Mouse (Mus musculus) heart, embryonic 11.5 days (tissue): ENCODE data around the gene Tm9sf3. TPM values are rescaled to one million over a fixed set of nuclear protein-coding genes. Genes with fewer than 3 reads are reported as not detected.
A peak's percentile ranks its signal among the peaks of the same experiment; 100 is the strongest.

Experiments used
- ATAC-seq: fragments of 200-750 bp; cut with Nextera tagmentation; replicated peaks from 2 replicates; pipeline ENCODE4 v1.8.0; 2017; ENCODE audit warnings: moderate library complexity; ENCODE audit not compliant: insufficient number of reproducible peaks, low FRiP score, low TSS enrichment
- H3K27ac ChIP-seq: fragments of 300-500 bp; sonication (generic); 2 replicates; pipeline ENCODE4 v1.5.1; 2014; ENCODE audit warnings: mild to moderate bottlenecking, low read depth, low read length
- H3K27me3 ChIP-seq: fragments of 300-500 bp; sonication (generic); 2 replicates; pipeline ENCODE4 v1.6.1; 2014; ENCODE audit warnings: mild to moderate bottlenecking, low read length, mixed read lengths; ENCODE audit not compliant: control insufficient read depth, insufficient read depth
- H3K36me3 ChIP-seq: fragments of 300-500 bp; sonication (generic); 2 replicates; pipeline ENCODE4 v1.6.1; 2014; ENCODE audit warnings: mild to moderate bottlenecking, low read length, moderate library complexity, mixed read lengths; ENCODE audit not compliant: control insufficient read depth, insufficient read depth
- H3K4me1 ChIP-seq: fragments of 300-500 bp; sonication (generic); 2 replicates; pipeline ENCODE4 v1.6.1; 2014; ENCODE audit warnings: low read length; ENCODE audit not compliant: control insufficient read depth, insufficient read depth
- H3K4me2 ChIP-seq: fragments of 300-500 bp; sonication (generic); 2 replicates; pipeline ENCODE4 v1.6.1; 2014; ENCODE audit warnings: mild to moderate bottlenecking, moderate library complexity
- H3K4me3 ChIP-seq: fragments of 300-500 bp; sonication (generic); 2 replicates; pipeline ENCODE4 v1.5.1; 2014; ENCODE audit warnings: low read depth, low read length
- H3K9ac ChIP-seq: fragments of 300-500 bp; sonication (generic); 2 replicates; pipeline ENCODE4 v1.6.1; 2014; ENCODE audit warnings: mild to moderate bottlenecking, low read depth, low read length, moderate library complexity
- H3K9me3 ChIP-seq: fragments of 300-500 bp; sonication (generic); replicated peaks from 2 replicates; pipeline ENCODE4 v1.6.1; 2016; ENCODE audit warnings: low read length; ENCODE audit not compliant: control insufficient read depth
- WGBS: fragments of 180-500 bp; shearing (Covaris S2); extraction: QIAGEN DNeasy Blood & Tissue Kit; methylation state at CpG from one replicate; pipeline ENCODE4 v1.1.7; 2014; ENCODE audit not compliant: insufficient replicate concordance; 5-methylcytosine and 5-hydroxymethylcytosine counted together
- polyA plus RNA-seq: library from polyadenylated mRNA; unstranded; fragments of >200 nt; fragmentation: Nextera tagmentation; extraction: Ambion mirVana; gene quantifications from 2 replicates; pipeline ENCODE4 v1.2.1, GENCODE M21; 2014

Tm9sf3 gene
- polyA plus RNA-seq, 1 experiment from 2014 or later = 92.1 TPM

DNA sequence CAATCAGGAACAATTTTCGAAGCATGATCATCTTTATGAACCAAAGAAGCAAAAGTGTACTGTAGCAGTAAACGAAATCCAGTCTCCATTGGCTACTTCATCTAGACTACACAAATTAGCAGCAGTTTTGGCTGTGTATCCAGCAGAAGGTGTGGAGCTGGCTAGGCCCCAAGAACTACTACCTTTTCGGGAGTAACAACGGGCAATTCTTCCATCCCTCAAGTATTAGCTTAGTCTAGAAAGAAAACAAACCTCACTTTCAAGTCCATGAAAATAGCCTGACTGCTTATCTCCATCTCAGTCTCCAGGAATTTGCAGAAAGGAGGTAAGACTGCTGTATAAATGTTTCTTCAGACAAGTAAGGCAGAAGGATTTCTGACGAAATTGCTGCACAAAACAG is 9.2 kb downstream of the Tm9sf3 start:
- H3K4me2 ChIP-seq = no peak overlapping the region
- no peaks in the 10 kb centered on the region for H3K9me3 ChIP-seq
- 76% methylated on average over 5 of the region's 5 CpGs for WGBS
- H3K9ac ChIP-seq = no peak overlapping the region
- no peak overlapping the region for H3K27ac ChIP-seq
- H3K4me3 ChIP-seq = no peak overlapping the region
- no peaks in the 10 kb centered on the region for H3K36me3 ChIP-seq
- peaks cover 9% of the 10 kb centered on the region for H3K4me1 ChIP-seq
- H3K27me3 ChIP-seq = no peaks in the 10 kb centered on the region
- no peak for ATAC-seq

DNA sequence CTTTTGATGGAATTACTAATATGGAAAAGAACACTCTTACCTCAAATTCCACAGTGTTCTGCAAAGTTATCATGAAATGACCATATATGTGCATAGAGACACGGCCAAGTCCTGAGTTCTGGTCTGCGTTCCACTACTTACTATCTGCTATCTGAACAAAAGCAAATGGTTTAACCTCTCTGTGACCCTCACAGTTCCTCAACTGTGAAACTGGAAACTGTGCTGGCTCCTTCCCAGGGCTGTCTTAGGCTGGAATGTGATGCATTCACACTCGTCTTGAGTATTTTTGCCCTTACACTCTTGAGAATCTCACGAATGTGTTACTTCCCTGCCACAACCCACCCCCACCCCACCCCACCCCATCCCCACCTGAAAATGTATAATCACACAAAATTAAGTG is 14.8 kb downstream of the Tm9sf3 start:
- WGBS = 25% methylated on average over 4 of the region's 4 CpGs
- ATAC-seq = no peak; the same call in 1 of the 2 replicates
- Histone ChIP-seq H3K27ac (peak overlapping the region; percentile 50; the same call in 1 of the 2 replicates), H3K36me3 (0 out of 2 replicates have a peak, but pooled peaks cover 2% of the 10 kb centered on the region), H3K4me2 (no peak overlapping the region), H3K4me3 (no peak overlapping the region), H3K27me3 (no peaks in the 10 kb centered on the region), H3K9me3 (no peaks in the 10 kb centered on the region), H3K4me1 (peaks cover 15% of the 10 kb centered on the region), H3K9ac (no peak overlapping the region)

DNA sequence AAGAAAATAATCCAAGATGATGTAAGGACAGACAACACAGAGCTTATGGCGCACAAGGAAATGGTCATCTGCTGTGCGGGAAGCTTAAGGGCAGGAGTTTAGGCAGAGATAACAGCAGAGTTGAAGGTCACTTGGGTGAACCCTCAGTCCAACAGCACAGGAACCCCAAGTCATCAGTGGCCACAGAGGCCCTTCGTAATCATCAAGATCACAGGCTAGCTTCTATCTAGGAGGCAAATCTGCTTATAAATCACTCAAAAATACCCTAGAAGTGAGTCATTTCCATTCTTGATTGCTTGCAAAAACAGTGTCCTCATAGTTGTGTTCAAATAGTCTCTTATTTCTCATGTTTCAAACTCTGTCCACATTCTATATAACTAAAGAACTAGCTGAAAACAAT is 15.5 kb downstream of the Tm9sf3 start:
- no peaks in the 10 kb centered on the region for H3K27me3 ChIP-seq
- H3K9me3 ChIP-seq = no peaks in the 10 kb centered on the region
- no peak overlapping the region for H3K4me3 ChIP-seq
- WGBS = 73% methylated on average over 3 of the region's 3 CpGs
- H3K36me3 ChIP-seq = 0 out of 2 replicates have a peak, but pooled peaks cover 2% of the 10 kb centered on the region
- H3K4me1 ChIP-seq = peaks cover 15% of the 10 kb centered on the region
- no peak overlapping the region for H3K9ac ChIP-seq
- no peak for ATAC-seq
- H3K27ac ChIP-seq = peak overlapping the region; percentile 50; the same call in 1 of the 2 replicates
- H3K4me2 ChIP-seq = no peak overlapping the region

DNA sequence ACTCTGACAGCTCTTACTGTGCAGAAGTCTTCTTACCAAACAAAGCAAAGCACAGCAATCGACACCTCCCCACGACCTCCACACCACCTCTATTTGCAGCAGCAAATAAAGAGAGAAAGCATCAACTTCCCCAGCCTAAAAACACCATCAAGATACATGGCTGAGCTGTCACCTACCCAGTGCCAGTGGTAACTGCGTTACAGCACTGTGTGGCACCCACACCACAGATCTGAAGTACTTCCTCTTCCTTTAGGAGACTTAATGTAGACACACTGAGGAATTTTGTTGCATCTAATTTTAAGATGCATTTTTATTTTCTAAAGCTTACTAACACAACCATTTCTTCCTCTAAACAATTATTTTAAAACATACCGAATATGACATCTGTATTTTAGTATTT is 17.5 kb downstream of the Tm9sf3 start:
- H3K4me3 ChIP-seq = no peak overlapping the region
- H3K36me3 ChIP-seq = peaks cover 2% of the 10 kb centered on the region
- 65% methylated on average over 4 of the region's 4 CpGs for WGBS
- ATAC-seq = no peak
- 0 out of 2 replicates have a peak overlapping the region, but pooled peaks have one; percentile 29 for H3K27ac ChIP-seq
- no peaks in the 10 kb centered on the region for H3K27me3 ChIP-seq
- H3K9me3 ChIP-seq = no peaks in the 10 kb centered on the region
- no peak overlapping the region for H3K4me2 ChIP-seq
- H3K9ac ChIP-seq = no peak overlapping the region
- H3K4me1 ChIP-seq = peaks cover 15% of the 10 kb centered on the region

DNA sequence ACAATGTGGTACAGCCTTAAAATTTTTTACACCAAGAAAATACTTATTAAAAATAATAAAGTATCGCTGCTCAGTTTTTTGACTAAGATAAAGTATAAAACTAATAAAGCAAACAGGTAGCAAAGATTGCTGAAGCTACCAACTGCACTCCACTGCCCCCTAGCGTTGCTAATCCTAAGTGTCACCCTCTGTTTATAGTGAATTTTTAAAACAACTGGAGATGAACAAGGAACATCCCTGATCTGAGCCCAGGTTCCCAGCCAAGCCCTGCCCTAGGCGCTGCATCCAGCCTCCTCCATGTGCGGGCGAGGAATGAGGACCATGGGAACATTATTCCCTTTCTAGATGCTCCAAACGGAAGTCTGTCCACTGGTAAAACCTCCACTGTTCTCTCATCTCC is 19.2 kb downstream of the Tm9sf3 start:
- Histone ChIP-seq H3K4me1 (peaks cover 14% of the 10 kb centered on the region), H3K4me2 (no peak overlapping the region), H3K9ac (no peak overlapping the region), H3K36me3 (peaks cover 2% of the 10 kb centered on the region), H3K9me3 (no peaks in the 10 kb centered on the region), H3K4me3 (no peak overlapping the region), H3K27ac (no peak overlapping the region), H3K27me3 (no peaks in the 10 kb centered on the region)
- ATAC-seq = no peak
- 64% methylated on average over 6 of the region's 6 CpGs for WGBS

DNA sequence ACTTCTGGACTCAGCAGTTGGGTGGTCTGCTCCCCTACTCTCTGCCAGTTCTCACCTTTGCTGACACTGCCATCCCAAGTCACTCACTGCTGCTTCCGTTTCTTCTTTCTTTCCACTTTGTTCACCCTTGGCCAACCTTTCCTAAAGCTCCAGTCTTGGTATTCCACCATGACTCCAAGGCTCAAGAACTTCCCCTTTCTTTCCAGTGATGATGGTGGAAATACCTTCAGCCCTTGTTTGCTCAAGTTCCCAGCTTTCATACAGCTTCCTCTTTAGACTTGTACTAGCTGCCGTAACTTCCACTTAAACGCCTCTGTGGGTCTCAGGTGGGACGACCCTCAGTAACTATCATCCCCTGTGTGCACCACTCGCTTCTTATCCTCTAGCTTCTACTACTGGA is 21.8 kb downstream of the Tm9sf3 start:
- H3K27me3 ChIP-seq = no peaks in the 10 kb centered on the region
- H3K9me3 ChIP-seq = no peaks in the 10 kb centered on the region
- ATAC-seq = no peak
- no peak overlapping the region for H3K27ac ChIP-seq
- H3K36me3 ChIP-seq = peaks cover 5% of the 10 kb centered on the region
- H3K9ac ChIP-seq = no peak overlapping the region
- no peaks in the 10 kb centered on the region for H3K4me1 ChIP-seq
- H3K4me3 ChIP-seq = no peak overlapping the region
- WGBS = 91% methylated on average over 5 of the region's 5 CpGs
- no peak overlapping the region for H3K4me2 ChIP-seq

DNA sequence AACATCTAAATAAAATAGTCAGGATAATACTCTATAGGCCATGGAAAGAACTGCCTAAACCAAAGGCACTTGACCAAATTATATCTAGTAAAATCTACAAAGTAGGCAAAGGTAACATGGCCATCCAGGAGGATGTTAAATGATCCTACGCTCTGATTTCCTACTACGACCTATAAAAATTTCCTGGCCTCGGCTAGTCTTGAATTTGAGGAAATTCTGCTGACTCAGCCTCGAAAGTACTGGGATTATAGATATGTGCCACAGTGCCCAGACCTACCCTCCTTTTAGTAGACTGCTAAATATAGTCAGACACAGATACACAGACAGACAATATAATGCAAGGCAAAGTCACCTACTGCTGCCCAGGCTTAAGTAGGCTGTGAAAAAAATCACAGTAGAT is 30.1 kb downstream of the Tm9sf3 start:
- WGBS = 91% methylated on average over 4 of the region's 4 CpGs
- Histone ChIP-seq H3K36me3 (peaks cover 30% of the 10 kb centered on the region), H3K9me3 (no peaks in the 10 kb centered on the region), H3K9ac (no peak overlapping the region), H3K4me2 (no peak overlapping the region), H3K4me1 (no peaks in the 10 kb centered on the region), H3K27ac (no peak overlapping the region), H3K4me3 (no peak overlapping the region), H3K27me3 (no peaks in the 10 kb centered on the region)
- ATAC-seq = no peak

DNA sequence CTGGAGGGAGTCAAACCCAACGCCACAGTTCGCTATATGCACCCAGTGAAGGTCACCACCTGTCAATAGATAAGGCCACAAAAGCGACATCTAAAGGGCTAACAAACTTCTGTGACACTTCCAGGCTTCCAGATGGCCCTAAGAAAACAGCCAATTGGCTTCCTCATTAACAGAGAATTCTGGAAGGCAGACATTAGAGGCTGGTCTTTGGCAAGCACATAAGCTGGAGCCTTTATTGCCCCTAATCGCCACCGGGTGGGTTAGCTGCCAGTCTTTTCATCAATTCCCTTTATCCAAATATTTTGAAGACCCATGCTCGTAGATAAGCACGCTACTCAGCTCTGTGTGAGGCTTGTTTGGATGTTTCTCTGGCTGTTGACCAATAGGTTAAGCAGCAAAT is 55.5 kb downstream of the Tm9sf3 start:
- Histone ChIP-seq H3K4me3 (no peak overlapping the region), H3K9ac (no peak overlapping the region), H3K27me3 (peaks cover 30% of the 10 kb centered on the region), H3K9me3 (no peaks in the 10 kb centered on the region), H3K36me3 (no peaks in the 10 kb centered on the region), H3K4me1 (no peaks in the 10 kb centered on the region; the same call in 1 of the 2 replicates), H3K27ac (no peak overlapping the region), H3K4me2 (no peak overlapping the region)
- ATAC-seq = no peak
- 24% methylated on average over 7 of the region's 7 CpGs for WGBS

DNA sequence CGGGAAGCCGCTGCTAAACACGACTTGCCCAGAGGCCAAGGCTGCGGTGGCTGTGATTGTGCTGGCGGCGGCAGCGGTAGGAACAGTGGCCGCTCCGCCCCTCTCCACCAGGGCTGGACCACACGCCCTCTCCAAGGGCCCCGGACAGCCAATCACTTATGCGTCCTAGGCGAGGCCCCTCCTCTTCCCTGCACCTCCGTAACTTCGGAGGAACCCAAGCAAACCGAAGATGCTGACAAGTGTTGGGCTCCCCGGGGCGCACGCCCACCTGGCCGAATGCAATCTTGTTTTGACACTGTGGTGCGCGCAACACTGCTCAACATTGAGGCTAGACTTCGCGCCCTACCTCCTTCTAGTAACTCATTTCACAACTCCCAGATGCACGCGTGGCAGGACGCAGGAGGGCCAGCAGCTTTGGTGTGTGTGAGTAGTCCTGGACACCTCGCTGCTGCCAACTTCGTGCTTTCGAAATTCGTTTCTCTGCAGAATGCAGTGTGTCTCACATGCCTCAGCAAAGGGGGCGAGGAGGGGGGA is 56.9 kb downstream of the Tm9sf3 start, which contains the start of gene Tll2:
Gene Tll2, minus strand, starts transcription at position 25 of the 534 bp plus-strand sequence.
- no peak within 1 kb of the TSS for H3K27ac ChIP-seq
- WGBS = under 1% methylated on average over 32 of the region's 32 CpGs
- H3K9me3 ChIP-seq = no peaks in the 10 kb centered on the region
- no peaks in the 10 kb centered on the region for H3K36me3 ChIP-seq
- ATAC-seq = peak; percentile 83
- peaks cover 30% of the 10 kb centered on the region for H3K27me3 ChIP-seq
- H3K4me2 ChIP-seq = peak within 1 kb of the TSS; percentile 90
- H3K9ac ChIP-seq = peak within 1 kb of the TSS; percentile 34; the same call in 1 of the 2 replicates
- peak within 1 kb of the TSS; percentile 45 for H3K4me3 ChIP-seq
- no peaks in the 10 kb centered on the region; the same call in 1 of the 2 replicates for H3K4me1 ChIP-seq
